Mouse (Mus musculus) testis, postnatal 10 days (tissue): ENCODE measurements around the gene Polr2e.
A peak's percentile ranks its signal among the peaks of the same experiment; 100 is the strongest.
"Not testable (repeated sequence)": the region's sequence is repeated elsewhere in the genome, so short reads cannot be mapped to it uniquely, and the experiment has no call there.

Source experiments
- DNase-seq: peaks from one replicate; pipeline ENCODE4 v3.0.0; 2021; ENCODE audit warnings: low spot score

Gene Polr2e

GRCm38 (mm10) chr10:80056976-80057682 is 17.5 kb upstream of the Polr2e start:
- DNase-seq, result no peak

GRCm38 (mm10) chr10:80056506-80056905 is 16.9 kb upstream of the Polr2e start:
- DNase-seq, result no peak

GRCm38 (mm10) chr10:80055891-80056290 is 16.3 kb upstream of the Polr2e start:
- no peak for DNase-seq

- no peak for DNase-seq
Observed at GRCm38 (mm10) chr10:80055364-80055763, 15.8 kb upstream of the Polr2e start.

- not testable (repeated sequence) for DNase-seq
Observed at GRCm38 (mm10) chr10:80054911-80055310, 15.3 kb upstream of the Polr2e start.

- peak; percentile 79 for DNase-seq
Observed at GRCm38 (mm10) chr10:80053831-80054815, 14.5 kb upstream of the Polr2e start.

GRCm38 (mm10) chr10:80053259-80053780 is 13.7 kb upstream of the Polr2e start:
- peak; percentile 100 for DNase-seq

GRCm38 (mm10) chr10:80052374-80052764 is 12.8 kb upstream of the Polr2e start:
- no peak for DNase-seq

GRCm38 (mm10) chr10:80051618-80052373 is 12.2 kb upstream of the Polr2e start:
- no peak for DNase-seq

GRCm38 (mm10) chr10:80050885-80051617 is 11.5 kb upstream of the Polr2e start:
- no peak for DNase-seq

- no peak for DNase-seq
Observed at GRCm38 (mm10) chr10:80050244-80050643, 10.6 kb upstream of the Polr2e start.

GRCm38 (mm10) chr10:80048834-80049233 is 9.2 kb upstream of the Polr2e start:
- DNase-seq, result no peak

GRCm38 (mm10) chr10:80048396-80048795 is 8.8 kb upstream of the Polr2e start:
- DNase-seq, result no peak

- DNase-seq, result no peak
Observed at GRCm38 (mm10) chr10:80047041-80047565, 7.5 kb upstream of the Polr2e start, which contains the start of gene Gpx4. Gene Gpx4 (plus strand): TSS chr10:80047166.

- DNase-seq, result no peak
Observed at GRCm38 (mm10) chr10:80045766-80046165, 6.2 kb upstream of the Polr2e start.

GRCm38 (mm10) chr10:80045364-80045763 is 5.8 kb upstream of the Polr2e start:
- not testable (repeated sequence) for DNase-seq

- DNase-seq, result no peak
Observed at GRCm38 (mm10) chr10:80044087-80044486, 4.5 kb upstream of the Polr2e start.

GRCm38 (mm10) chr10:80041409-80042060 is 1.9 kb upstream of the Polr2e start:
- DNase-seq, result not testable (repeated sequence)

GRCm38 (mm10) chr10:80036832-80037231 is 2.8 kb downstream of the Polr2e start:
- no peak for DNase-seq

- no peak for DNase-seq
Observed at GRCm38 (mm10) chr10:80035686-80036085, 3.9 kb downstream of the Polr2e start.
